Mouse (Mus musculus) G1E-ER4 (cell line): ENCODE results near the gene Mtap. TPM values are rescaled to one million over a fixed set of nuclear protein-coding genes. Genes with fewer than 3 reads are reported as not detected.

Source experiments
- GATA1 ChIP-seq: IDR thresholded peaks from one replicate; pipeline ENCODE4 v1.8.0; 2012; ENCODE audit warnings: low read length, inconsistent platforms
- polyA plus RNA-seq: library from polyadenylated mRNA; stranded (reverse); fragments of >175 nt; gene quantifications from 2 replicates; pipeline ENCODE4 v1.2.3, GENCODE M21; 2012

Gene Mtap
- polyA plus RNA-seq, 1 experiment: not detected

DNA sequence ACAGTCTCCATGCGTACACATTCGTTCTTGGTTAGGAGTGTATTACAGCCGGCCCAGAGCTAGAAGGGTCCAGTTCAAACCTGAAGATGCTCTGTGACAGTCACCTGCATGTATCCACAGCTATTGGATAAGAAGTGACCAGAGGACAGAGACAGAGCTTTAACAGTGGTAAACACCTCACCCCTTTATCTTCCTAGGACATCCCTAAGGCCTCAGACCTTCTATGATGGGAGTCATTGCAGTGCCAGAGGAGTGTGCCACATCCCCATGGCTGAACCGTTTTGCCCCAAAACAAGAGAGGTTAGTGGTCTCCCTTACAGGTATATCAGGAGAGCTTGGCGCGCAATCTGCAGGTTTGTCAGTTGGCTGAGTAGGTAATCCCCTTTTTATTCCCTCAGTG is 34.0 kb downstream of the Mtap start:
- TF ChIP-seq GATA1: no peak

DNA sequence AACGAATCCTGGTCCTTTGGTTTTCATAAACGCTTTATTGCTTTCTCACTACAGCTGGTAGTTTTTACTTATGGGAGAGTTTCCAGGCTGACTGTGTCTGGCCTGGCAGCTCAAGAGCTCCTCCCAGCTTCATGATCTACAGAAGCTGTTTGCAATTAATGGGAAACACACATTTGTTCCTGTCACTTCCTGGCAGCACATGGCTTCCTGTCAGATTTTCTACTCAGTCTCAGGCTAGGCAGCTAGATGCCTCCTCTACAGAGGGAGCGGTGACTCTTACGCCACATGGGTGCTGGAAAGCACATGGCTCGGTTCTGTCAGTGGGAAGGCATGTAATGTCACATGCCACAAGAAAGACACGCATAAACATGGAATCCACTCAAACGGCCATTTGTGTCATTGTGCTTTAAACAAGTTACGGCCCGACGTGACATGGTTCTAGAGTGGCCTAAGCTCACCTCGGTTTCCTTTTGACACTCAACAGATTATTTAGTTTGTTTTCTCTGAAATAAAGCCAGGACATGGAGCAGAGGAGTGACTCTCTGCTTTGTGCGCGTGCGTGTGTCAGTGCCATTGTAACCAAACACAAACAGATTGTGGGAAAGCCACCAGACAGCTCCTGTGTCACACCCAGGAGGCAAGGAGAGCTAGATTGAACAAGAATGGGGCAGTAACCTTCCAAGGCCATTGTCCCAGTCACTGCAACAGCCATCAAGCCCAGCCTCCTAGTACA is 36.1 kb downstream of the Mtap start:
- TF ChIP-seq GATA1: no peak

GRCm38 (mm10) chr4:89177514-89178307 is 40.8 kb downstream of the Mtap start:
- no peak for TF ChIP-seq GATA1

- no peak for TF ChIP-seq GATA1
Measured at GRCm38 (mm10) chr4:89180121-89180520, 43.2 kb downstream of the Mtap start.

GRCm38 (mm10) chr4:89181656-89182055 is 44.7 kb downstream of the Mtap start:
- no peak for TF ChIP-seq GATA1

GRCm38 (mm10) chr4:89182486-89182885 is 45.6 kb downstream of the Mtap start:
- no peak for TF ChIP-seq GATA1

DNA sequence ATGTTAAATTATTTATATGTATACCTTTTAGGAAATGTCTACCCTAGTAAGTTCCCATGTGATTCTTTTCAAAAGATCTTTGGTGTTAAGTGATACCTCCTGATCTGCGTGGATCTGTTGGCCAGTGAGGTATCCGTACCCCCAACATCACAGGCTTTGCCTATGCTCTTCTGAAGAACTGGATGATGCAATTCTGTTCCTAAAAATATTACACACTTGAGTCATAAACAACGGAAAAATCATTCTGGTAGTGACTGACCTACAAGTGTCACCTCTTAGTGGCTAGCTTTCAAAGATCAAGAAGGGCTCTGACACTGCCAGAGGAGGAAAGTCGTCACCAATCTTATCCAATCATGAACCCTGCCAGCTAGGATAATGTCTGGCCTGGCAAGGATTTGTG is 58.6 kb downstream of the Mtap start:
- no peak for TF ChIP-seq GATA1

DNA sequence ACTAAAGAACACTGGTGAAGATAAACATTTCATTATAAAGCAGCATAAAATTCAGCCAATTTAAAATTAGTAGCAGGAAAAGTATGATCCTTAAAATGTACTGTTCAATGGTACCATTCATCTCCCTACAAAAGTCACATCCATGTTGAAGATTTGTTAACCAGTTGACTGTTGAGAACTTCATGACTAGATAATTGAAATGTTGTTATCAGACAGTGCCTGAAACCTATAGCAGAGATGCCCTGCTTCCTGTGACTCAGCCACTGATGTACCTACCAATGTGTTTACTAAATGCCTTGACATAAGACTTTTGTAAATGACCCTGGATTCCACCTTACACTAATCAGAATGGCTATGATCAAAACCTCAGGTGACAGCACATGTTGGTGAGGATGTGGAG is 60.2 kb downstream of the Mtap start:
- TF ChIP-seq GATA1: no peak

DNA sequence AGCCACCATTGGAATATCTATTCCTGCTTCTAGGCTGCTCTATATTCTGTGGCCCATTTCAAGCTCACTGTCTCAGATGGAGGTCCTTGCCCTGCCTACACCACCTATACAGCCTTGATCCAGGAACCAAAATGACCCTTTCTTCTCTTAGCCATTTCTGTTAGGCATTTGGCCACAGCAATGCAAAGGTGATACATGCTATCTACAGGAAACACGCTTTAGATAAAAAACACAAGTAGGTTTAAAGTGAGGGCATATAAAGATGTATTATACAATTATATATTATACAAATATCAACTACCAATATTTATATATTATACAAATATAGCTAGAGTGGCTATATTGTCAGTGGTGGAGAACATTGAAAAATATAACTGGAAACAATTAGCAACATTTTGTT is 63.9 kb downstream of the Mtap start:
- TF ChIP-seq GATA1: no peak

DNA sequence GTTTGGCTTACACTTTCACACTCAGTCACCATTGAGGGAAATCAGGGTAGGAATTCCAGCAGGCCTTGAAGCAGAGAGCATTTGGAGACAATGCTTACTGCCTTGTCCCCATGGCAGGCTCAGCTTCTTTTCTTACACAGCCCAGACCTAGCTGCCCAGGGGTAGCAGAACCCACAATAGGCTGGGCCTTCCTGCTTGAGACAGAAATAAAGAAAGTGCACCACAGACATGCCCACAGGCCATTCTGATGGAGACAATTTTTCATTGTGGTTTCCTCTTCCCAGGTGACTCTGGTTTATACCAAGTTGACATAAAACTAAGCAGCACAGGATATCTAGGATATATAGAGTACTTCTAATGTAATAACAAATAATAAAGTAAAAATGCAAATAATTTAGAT is 72.4 kb downstream of the Mtap start:
- TF ChIP-seq GATA1: no peak

GRCm38 (mm10) chr4:89210314-89210713 is 73.4 kb downstream of the Mtap start:
- no peak for TF ChIP-seq GATA1

DNA sequence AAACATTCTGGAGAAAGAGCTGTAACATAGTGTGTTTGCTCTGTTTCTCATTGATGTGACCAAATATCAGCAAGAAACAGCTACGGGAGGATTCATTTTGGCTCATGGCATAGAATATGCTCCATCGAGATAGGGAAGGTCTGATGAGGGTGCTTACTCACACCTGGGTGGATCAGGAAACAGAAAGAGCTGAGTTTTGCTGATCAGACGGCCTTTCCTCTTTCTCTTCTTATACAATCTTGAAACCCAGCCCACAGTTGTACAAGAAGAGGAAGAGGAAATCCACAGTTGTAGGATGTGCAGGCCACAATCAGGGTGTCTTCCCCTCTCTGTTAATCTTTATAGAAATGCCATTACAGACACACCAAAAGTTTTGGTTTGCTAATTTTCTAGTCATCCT is 75.3 kb downstream of the Mtap start:
- no peak for TF ChIP-seq GATA1

Other genes starting within 250 kb of the Mtap start
- gene Cdkn2a, start 157.5 kb downstream of the Mtap start, polyA plus RNA-seq: not detected in 2 replicates
- not detected in 2 replicates for gene Cdkn2b, start 173.9 kb downstream of the Mtap start, polyA plus RNA-seq